Mouse (Mus musculus) layer of hippocampus, postnatal 14 days (tissue): Measurements from ENCODE around the gene Alkbh6. TPM values are rescaled to one million over a fixed set of nuclear protein-coding genes. Genes with fewer than 3 reads are reported as not detected.

ENCODE experiments used
- DNase-seq, 2 experiments: peaks; one replicate each; pipeline ENCODE4 v3.0.0; 2021 to 2022; ENCODE audit warnings: low spot score in 2 of 2, mixed read lengths in 1 of 2
- total RNA-seq, 2 experiments: library from RNA; stranded (reverse); gene quantifications; 2 replicates each; pipeline ENCODE4 v1.2.3; 2021

Gene Alkbh6
- total RNA-seq, 2 experiments from 2014 or later = 41.6 to 45.9 TPM

GRCm38 (mm10) chr7:30325364-30325763, 16.8 kb downstream of the Alkbh6 start:
- DNase-seq = no peak

DNA sequence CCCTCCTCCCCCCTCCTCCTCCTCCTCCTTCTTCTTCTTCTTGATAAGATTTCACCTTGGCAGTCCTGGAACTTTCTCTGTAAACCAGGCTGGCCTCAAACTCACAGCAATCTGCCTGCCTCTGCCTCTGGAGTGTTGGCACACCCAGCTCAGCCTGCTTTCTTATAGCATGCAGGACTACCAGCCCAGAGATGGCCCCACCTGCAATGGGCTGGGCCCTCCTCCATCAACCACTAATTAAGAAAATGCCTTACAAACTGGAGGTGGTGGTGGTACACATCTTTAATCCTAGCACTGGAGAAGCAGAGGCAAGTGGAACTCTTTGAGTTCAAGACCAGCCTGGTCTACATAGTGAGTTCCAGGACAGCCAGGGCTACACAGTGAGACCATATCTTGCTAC, 17.9 kb downstream of the Alkbh6 start:
- no peak for DNase-seq

DNA sequence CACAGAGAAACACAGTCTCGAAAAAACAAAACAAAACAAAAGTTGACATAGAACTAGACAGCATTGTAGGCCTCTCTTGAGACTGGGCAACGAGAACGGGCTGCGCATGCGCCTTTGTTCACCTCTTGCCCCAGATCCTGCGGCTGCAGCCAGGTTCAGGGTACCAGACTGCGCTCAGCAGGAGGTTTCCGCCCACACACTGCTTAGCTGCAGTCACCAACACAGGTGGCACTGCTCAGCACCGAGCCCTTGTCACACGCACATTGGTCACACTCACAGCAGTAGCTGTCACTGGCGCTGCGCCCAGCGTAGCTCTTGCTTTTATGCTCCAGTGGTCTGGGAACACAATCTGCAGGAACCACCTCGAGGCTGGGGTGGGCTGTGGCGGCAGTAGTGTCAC, 18.6 kb downstream of the Alkbh6 start:
- no peak for DNase-seq

DNA sequence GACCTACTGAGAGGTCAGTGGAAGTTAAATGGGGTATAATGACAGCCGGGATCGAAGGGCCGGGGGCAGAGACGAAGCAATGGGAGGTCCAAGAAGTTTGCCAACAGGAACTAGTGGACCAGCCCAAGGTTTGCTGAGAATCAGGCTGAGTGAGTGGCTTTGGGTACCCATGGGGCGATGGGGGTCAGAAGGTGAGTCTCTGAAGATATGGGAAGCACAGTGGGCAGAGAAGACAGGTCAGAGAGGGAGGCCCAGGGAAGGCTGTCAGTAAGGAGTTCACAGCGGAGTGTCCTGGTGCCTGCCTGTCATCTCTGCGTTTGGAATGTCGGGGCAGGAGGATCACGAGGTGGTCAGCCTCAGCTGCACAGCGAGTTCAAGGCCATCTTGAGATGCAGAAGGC, 19.9 kb downstream of the Alkbh6 start:
- no peak for DNase-seq

- DNase-seq = peak; percentile 85 to 96
Measured at GRCm38 (mm10) chr7:30331887-30332286, 23.4 kb downstream of the Alkbh6 start.

DNA sequence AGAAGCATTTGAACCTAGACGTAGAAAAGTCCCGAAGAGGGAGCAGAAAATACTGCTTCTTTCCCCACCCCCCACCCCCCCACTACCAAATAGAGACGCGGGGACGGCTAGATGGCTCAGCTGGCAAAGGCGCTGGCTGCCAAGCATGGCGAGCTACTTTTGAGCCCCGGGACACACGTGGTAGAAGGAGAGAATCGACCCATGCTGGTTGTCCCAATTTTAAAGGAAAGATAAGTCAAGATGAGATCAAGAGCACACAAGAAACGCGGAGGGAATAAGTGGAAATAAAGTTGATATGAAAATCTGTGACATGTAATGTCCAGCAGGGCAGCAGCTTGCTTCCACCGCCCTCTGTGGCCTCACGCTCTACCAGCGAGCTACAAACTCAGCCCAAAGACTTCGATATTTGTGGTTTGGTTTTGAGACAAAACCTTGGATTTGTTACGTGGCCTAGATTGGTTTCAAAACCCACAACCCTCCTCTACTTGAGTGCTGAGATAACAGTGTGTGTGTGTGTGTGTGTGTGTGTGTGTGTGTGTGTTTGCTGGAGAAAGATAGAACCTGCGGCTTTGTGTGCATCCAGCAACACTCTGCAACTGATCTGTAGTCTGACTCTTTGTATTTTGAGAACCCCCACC, 24.2 kb downstream of the Alkbh6 start:
- no peak for DNase-seq

DNA sequence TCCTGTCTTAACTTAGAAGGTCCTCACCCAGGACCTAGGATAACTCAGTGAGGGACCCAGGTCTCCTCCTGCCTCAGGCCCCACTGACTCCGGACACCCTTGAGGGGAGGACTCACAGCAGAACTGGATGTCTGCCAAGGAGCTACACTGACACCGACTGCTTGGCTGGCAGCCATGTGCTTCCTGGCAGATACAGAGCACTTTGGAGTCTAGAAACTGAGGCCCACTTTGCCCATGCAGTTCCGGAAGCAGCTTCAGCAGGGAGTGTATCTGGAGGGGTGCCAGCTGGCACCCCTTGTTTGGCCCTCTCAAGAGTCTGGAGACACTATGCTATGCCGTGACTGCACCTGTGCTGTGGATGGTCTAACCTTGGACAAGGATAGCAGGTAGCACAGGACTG, 24.9 kb downstream of the Alkbh6 start:
- DNase-seq = peak; percentile 50 to 81

- DNase-seq = no peak
Measured at GRCm38 (mm10) chr7:30334563-30334962, 26.0 kb downstream of the Alkbh6 start.

DNA sequence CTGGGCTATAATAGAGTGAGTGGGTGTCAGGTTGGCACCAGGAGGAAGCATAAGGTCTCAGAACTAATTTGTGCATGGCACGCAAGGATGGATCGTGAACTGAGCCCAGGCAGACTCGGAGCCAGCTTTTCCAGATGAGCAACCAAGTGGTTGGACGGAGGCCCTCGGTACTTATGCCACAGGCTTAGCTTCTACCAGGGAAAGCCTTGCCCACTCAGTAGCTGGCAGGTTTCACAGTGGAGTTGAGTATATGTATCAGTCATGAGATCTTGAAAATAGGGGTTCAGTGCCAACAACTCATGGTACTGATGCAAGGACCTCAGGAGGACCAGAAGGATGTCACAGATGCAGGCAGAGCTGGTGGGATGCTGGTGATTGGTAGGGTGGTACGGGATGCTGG, 27.2 kb downstream of the Alkbh6 start:
- peak; percentile 61 to 82 for DNase-seq

- DNase-seq = peak; percentile 84 to 92
Measured at GRCm38 (mm10) chr7:30336384-30336783, 27.9 kb downstream of the Alkbh6 start.

- DNase-seq = no peak
Measured at GRCm38 (mm10) chr7:30339432-30340109, 31.1 kb downstream of the Alkbh6 start.

DNA sequence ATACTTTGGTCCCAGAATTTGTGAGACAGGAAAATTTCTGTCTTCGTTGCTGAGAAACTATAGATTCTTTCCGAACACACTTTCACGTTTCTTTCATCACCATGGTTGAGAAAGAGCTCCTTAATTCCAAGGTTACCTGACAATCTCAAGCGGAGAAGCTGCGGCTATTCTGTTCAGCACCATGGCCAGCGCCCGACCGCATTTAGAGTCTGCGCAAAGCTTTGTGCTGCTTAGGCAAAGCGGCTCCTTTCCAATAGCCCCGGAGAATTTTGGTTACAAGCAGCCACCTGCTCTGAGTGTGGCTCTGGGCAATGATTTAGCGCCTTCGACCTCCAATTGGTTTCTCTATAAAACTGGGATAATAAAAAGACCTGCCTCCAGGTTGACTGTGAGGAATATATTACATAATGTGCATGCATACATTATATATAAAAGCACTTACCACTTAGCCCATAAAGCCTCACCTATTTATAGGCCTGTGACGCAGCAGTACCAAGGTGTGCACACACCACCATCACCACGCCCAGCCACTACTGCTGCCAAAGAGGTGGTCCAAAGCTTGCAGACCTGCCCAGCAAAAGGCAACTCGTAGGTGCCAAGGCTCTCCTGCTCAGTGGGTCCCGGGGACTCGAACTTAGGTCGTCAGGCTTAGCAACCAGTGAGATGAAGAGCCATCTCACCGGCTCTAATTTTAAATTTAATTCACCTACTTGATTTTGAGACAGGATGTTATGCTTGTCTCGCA, 38.3 kb downstream of the Alkbh6 start:
- no peak for DNase-seq

DNA sequence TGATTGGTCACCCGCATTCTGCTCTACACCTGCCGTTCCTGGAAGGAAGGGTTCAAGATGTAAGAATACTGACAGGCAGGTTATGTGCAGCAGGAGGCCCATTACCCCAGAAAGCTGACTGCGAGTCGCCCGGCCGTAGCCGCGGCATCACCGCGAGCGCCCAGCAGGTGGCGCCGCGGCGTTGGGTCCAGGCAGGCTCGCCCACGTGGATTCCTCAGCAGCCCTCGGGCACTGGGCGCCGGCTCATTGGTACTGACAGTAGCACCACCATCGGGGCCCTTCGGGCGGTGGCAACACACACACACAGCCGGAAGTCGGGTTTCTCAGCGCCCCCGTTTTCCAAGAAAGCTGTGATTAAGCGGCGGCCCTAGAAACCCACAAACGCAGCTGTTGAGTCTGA, 39.3 kb downstream of the Alkbh6 start:
- peak; percentile 59 to 69 for DNase-seq

- peak; percentile 74 to 80 for DNase-seq
Measured at GRCm38 (mm10) chr7:30353279-30353822, 44.8 kb downstream of the Alkbh6 start.

GRCm38 (mm10) chr7:30354059-30354458, 45.5 kb downstream of the Alkbh6 start:
- DNase-seq = no peak

DNA sequence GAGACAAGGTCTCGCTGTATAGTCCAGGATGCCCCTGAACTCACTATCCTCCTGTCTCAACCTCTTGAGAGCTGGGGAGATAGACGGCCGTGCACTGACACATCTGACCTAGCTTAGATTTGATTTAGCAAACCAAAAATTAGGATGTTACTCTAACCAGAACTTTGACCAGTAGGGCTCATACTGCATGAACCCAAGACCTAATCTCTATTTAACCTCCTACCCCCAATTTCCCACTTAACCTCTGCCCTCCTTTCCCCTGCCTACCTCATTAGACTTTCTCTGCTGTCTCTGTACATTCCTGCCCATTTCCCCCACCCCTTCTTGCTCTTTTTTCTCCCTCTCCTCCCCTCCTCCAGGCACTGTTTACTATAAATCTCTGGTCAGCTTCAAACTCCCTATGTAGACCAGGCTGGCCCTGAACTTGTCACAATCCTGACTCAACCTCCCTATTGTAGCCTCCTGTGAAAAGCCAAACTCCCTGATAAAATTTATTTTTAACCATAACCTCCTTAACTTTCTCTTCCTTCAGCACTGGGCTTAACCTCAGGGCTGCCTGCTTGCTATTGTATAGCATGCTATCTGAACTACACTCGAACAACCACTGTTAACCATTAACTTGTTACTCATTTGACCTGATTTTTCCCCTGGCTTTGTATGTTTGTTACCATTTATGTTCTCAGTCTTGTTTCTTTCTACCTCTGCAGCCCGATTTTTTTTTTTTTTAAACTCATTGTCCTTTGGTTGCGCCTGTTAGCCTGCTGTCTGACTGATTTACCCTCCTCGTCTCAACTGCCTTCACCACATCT, 50.1 kb downstream of the Alkbh6 start:
- no peak for DNase-seq

DNA sequence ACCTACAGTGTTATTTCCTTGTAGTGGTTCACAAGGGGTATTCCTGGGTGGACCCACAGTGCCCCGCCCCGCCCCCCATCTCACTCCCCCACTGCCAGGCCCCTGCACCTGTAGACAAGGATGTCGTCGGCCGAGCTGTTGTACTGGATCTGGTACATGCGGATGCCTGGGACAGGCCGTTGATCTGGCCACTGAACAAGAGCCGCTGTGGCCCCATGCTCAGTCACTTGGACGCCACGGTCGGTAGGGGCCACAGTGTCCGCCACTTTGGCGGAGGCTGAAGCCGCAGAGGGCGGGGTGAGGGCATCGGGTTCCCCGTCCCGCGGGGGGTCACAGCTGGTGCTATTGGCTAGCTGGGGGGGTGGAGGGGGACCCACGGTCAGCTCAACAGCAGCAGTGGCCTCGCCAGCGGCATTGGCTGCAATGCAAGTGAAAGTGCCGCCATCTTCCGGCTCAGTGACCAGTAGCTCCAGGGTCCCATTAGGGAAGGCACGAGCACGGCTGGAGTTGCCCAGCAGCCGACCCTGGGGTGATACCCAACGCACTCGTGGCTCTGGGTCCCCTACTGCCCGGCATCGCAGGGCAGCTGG, 50.9 kb downstream of the Alkbh6 start:
- DNase-seq = no peak

- no peak for DNase-seq
Measured at GRCm38 (mm10) chr7:30360028-30360427, 51.5 kb downstream of the Alkbh6 start.

- peak; percentile 29 to 73 for DNase-seq
Measured at GRCm38 (mm10) chr7:30362652-30363343, 54.3 kb downstream of the Alkbh6 start, which contains the start of gene Lrfn3. Gene Lrfn3 (minus strand): TSS chr7:30362772.

GRCm38 (mm10) chr7:30363344-30363738, 54.8 kb downstream of the Alkbh6 start:
- DNase-seq = no peak
